Mouse (Mus musculus) C2C12 (cell line): ENCODE data around the gene Nudt16l1. TPM values are rescaled to one million over a fixed set of nuclear protein-coding genes. Genes with fewer than 3 reads are reported as not detected.

Experiments
- H3K27me3 ChIP-seq: one replicate; pipeline ENCODE4 v1.6.1; 2011; ENCODE audit not compliant: control insufficient read depth, insufficient read depth, insufficient read length
- H3K36me3 ChIP-seq: one replicate; pipeline ENCODE4 v1.6.1; 2011; ENCODE audit not compliant: control insufficient read depth, insufficient read depth
- H3K4me3 ChIP-seq: one replicate; pipeline ENCODE4 v1.5.1; 2011; ENCODE audit warnings: mild to moderate bottlenecking, control low read depth; ENCODE audit not compliant: poor library complexity, insufficient read depth, severe bottlenecking
- H3K79me2 ChIP-seq: one replicate; pipeline ENCODE4 v1.6.1; 2011; ENCODE audit not compliant: control insufficient read depth, insufficient read depth
- H3K79me3 ChIP-seq: one replicate; pipeline ENCODE4 v1.6.1; 2011; ENCODE audit warnings: low read depth, control low read depth
- H3ac ChIP-seq: one replicate; pipeline ENCODE3; 2011; ENCODE audit warnings: low read depth; ENCODE audit not compliant: control insufficient read depth, insufficient read length
- CEBPB ChIP-seq: IDR thresholded peaks from one replicate; pipeline ENCODE4 v1.6.1; 2011; ENCODE audit warnings: low read depth, mild to moderate bottlenecking, control low read depth, moderate library complexity
- CTCF ChIP-seq: IDR thresholded peaks from one replicate; pipeline ENCODE4 v1.5.1; 2011; ENCODE audit not compliant: control insufficient read depth, insufficient read depth, insufficient read length
- FOSL1 ChIP-seq: IDR thresholded peaks from one replicate; pipeline ENCODE4 v1.8.0; 2011; ENCODE audit warnings: mild to moderate bottlenecking, low read length; ENCODE audit not compliant: poor library complexity, insufficient read depth, severe bottlenecking
- MAX ChIP-seq: IDR thresholded peaks from one replicate; pipeline ENCODE4 v1.6.1; 2011; ENCODE audit warnings: mild to moderate bottlenecking, control low read depth
- MYOD1 ChIP-seq: IDR thresholded peaks from one replicate; pipeline ENCODE4 v1.6.1; 2011; ENCODE audit warnings: low read depth; ENCODE audit not compliant: control insufficient read depth, insufficient read length
- MYOG ChIP-seq: IDR thresholded peaks from one replicate; pipeline ENCODE4 v1.6.1; 2011; ENCODE audit not compliant: control insufficient read depth, insufficient read length; ENCODE audit errors: extremely low read depth
- USF1 ChIP-seq: IDR thresholded peaks from one replicate; pipeline ENCODE4 v1.6.1; 2011; ENCODE audit warnings: low read depth, mild to moderate bottlenecking, control low read depth, moderate library complexity
- polyA plus RNA-seq: library from polyadenylated mRNA; unstranded; fragments of >200 nt; fragmentation: generic; extraction: Trizol; gene quantifications from one replicate; pipeline ENCODE4 v1.2.1, GENCODE M21; 2012; ENCODE audit warnings: missing spikeins

The Nudt16l1 gene
- polyA plus RNA-seq, 1 experiment: 59.6 TPM

DNA sequence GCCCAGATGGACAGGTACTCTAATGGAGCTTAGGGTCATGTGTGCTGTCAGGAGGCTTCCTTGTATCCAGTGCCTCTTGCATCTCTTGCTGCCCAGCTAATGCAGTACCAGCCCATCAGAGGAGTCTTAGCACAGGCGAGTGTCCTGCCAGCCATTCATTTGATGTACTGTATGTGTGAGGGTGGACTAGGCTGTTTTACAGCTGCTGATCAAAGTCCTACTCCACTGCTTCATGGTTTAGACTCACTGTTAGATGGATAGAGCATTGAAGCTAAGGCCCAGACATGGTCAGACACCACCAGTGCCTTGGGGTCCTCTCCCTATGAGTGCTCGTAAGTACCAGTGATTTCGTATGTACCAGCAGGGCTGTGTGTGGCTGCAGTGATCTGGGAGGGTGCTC, 33.7 kb upstream of the Nudt16l1 start:
- Histone ChIP-seq H3K4me3 (no peak overlapping the region), H3ac (no peak overlapping the region), H3K79me2 (peaks cover 5% of the 10 kb centered on the region), H3K79me3 (peaks cover 3% of the 10 kb centered on the region), H3K36me3 (peaks cover 11% of the 10 kb centered on the region), H3K27me3 (no peaks in the 10 kb centered on the region)
- TF ChIP-seq MYOG (no peak), CTCF (no peak), MAX (no peak), CEBPB (no peak), MYOD1 (no peak), FOSL1 (no peak), USF1 (no peak)

DNA sequence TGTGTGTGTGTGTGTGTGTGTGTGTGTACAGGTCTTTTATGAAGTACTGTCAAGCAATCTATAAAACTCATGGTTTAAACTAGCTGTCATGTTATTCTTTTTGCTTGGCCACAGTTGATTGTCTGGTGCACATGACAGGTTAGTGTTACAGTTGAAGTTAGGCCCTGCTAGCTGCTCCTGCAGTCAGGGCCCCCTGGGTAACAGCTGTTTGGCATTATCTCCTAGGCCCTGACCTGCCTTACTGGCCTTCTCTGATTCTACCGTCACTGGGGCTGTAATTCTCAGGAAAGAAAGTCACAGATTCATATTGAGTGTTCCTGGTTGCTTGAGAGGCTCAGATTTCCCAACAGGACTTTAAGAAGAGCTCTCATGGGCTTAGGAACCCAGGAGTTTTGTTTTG, 33.0 kb upstream of the Nudt16l1 start:
- H3K36me3 ChIP-seq: peaks cover 14% of the 10 kb centered on the region
- TF ChIP-seq FOSL1: no peak
- no peak for TF ChIP-seq MAX
- TF ChIP-seq USF1: no peak
- no peak for TF ChIP-seq MYOG
- TF ChIP-seq CEBPB: no peak
- TF ChIP-seq MYOD1: no peak
- no peak for TF ChIP-seq CTCF
- H3K4me3 ChIP-seq: no peak overlapping the region
- H3K79me3 ChIP-seq: peaks cover 1% of the 10 kb centered on the region
- H3K27me3 ChIP-seq: no peaks in the 10 kb centered on the region
- no peak overlapping the region for H3ac ChIP-seq
- H3K79me2 ChIP-seq: peaks cover 5% of the 10 kb centered on the region

DNA sequence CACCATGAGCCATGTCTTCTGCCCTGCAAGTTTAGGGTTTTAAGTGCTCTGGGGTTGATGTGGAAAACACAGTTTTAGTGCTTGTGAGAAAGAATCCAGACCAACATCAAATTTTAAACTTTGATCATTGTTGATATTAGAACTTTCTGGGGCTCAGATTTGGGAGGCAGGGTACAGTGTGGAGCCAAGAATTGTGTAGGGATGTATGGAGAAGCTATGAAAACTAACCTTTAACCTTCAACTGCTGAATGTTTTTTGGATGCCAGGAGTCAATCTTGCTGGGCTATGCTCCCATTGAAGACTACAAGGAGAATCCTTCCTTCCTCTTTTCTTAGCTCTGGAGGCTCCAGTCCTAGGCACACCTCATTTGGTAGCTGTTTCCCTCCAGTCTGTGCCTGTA, 32.0 kb upstream of the Nudt16l1 start:
- TF ChIP-seq MAX (no peak), CTCF (no peak), FOSL1 (no peak), MYOG (no peak), MYOD1 (no peak), USF1 (no peak), CEBPB (no peak)

DNA sequence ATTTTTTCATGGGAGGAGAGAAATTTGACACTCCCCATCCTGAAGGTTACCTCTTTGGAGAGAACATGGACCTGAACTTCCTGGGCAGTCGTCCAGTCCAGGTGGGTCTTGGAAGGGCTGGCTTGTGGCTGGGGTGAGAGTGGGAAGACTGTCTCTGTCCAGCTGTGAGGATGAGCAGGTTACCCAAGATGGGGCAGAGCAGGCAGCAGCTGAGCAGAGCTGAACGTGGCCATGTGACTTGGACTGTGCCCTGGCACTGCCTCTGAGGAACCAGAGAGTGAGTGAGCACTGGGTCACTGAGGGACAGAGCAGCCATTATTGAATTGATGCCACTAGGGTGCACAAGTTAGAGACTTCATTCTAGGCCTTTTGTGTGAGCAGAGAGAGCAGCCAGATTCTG, 31.2 kb upstream of the Nudt16l1 start:
- H3K27me3 ChIP-seq: no peaks in the 10 kb centered on the region
- H3K4me3 ChIP-seq: no peak overlapping the region
- no peak overlapping the region for H3ac ChIP-seq
- no peaks in the 10 kb centered on the region for H3K79me2 ChIP-seq
- H3K36me3 ChIP-seq: peaks cover 23% of the 10 kb centered on the region
- no peak for TF ChIP-seq MYOD1
- no peak for TF ChIP-seq USF1
- H3K79me3 ChIP-seq: no peaks in the 10 kb centered on the region

More for the DNA sequence above, 32.0 kb upstream of the Nudt16l1 start:
- peaks cover 18% of the 10 kb centered on the region for H3K36me3 ChIP-seq
- no peaks in the 10 kb centered on the region for H3K79me3 ChIP-seq
- no peaks in the 10 kb centered on the region for H3K79me2 ChIP-seq
- no peaks in the 10 kb centered on the region for H3K27me3 ChIP-seq
- no peak overlapping the region for H3ac ChIP-seq
- no peak overlapping the region for H3K4me3 ChIP-seq

DNA sequence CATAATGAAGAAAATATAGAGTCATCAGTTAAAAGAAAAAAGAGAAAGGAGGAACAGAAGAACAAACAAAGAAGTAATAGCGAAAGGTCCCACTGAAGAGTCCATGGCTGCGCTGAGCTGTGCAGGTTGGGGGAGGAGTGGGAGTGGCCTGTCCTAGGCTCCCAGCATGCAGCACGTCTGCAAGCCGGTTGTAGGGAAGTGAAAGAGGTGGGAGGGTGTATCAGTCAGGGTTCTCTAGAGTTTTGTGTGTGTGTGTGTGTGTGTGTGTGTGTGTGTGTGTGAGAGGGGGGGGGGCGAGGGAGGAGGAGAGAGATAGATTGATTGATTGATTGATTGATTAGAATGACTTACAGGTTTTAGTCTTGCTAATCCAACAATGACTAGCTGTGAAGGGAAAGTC, 30.6 kb upstream of the Nudt16l1 start:
- Histone ChIP-seq H3ac (no peak overlapping the region), H3K79me2 (no peaks in the 10 kb centered on the region), H3K79me3 (no peaks in the 10 kb centered on the region), H3K4me3 (no peak overlapping the region), H3K27me3 (no peaks in the 10 kb centered on the region), H3K36me3 (peaks cover 23% of the 10 kb centered on the region)
- TF ChIP-seq MYOG (no peak), CTCF (no peak), MAX (no peak), USF1 (no peak), FOSL1 (no peak), CEBPB (no peak), MYOD1 (no peak)

DNA sequence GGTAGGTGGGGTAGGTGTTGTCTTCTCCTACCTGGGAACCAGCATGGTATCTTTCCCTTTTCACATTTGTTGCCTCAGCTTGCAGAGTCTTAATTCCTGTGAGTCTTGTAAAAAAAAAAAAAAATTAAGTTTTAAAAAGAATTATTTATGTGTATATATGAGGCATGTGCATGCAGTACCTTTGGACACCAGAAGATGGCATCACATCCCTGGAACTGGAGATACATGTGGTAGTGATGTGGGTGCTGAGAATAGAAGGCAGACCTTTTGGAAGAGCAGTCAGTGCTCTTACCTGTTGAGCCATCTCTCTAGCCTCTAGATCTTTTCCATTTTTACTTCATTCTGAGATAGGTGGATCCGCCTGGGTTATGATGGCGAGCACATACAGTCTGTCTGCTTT, 28.8 kb upstream of the Nudt16l1 start:
- H3K79me2 ChIP-seq: no peaks in the 10 kb centered on the region
- H3K27me3 ChIP-seq: no peaks in the 10 kb centered on the region
- no peak overlapping the region for H3K4me3 ChIP-seq
- no peaks in the 10 kb centered on the region for H3K79me3 ChIP-seq
- no peak overlapping the region for H3ac ChIP-seq
- peaks cover 23% of the 10 kb centered on the region for H3K36me3 ChIP-seq
- TF ChIP-seq FOSL1 (no peak), CTCF (no peak), MYOG (no peak), MAX (no peak)
